Comparison of ENCODE assay signal across 21 mouse cellular contexts in genomic region chr6:45559724-45560123, GRCm38 (mm10).
"Had no signal": no experiment of that assay in that cellular context is flagged by ENCODE, and none has a peak within 500 bp of the region (broad histone marks: within the 10 kb centered on the region; RNA-seq: fewer than 3 reads in every experiment).

No protein-coding gene starts in this region.

- ATAC-seq: hindbrain, embryonic 16.5 days; hindbrain, postnatal 0 days; inflammation-experienced regulatory T-cells, adult 6 months; intestine, embryonic 15.5 days; intestine, embryonic 16.5 days; intestine, postnatal 0 days had no signal

- DNase-seq: heart, postnatal 10 days; heart, postnatal 14 days; heart, postnatal 36 days; heart, postnatal 4 days; kidney, adult 18-20 months; kidney, adult 2 months; kidney, adult 8-10 months; kidney, adult 9 months; kidney, postnatal 10 days; kidney, postnatal 14 days; kidney, postnatal 25 days; kidney, postnatal 36 days; kidney, postnatal 4 days; layer of hippocampus, adult 9-11 months; layer of hippocampus, postnatal 36 days had no signal
